Mouse (Mus musculus): ENCODE measurements around the gene Htr1a. TPM values are rescaled to one million over a fixed set of nuclear protein-coding genes. Genes with fewer than 3 reads are reported as not detected.

Gene Htr1a
- 10 to 100 TPM; 13.3 to 14.6 TPM for total RNA-seq (2021)

DNA sequence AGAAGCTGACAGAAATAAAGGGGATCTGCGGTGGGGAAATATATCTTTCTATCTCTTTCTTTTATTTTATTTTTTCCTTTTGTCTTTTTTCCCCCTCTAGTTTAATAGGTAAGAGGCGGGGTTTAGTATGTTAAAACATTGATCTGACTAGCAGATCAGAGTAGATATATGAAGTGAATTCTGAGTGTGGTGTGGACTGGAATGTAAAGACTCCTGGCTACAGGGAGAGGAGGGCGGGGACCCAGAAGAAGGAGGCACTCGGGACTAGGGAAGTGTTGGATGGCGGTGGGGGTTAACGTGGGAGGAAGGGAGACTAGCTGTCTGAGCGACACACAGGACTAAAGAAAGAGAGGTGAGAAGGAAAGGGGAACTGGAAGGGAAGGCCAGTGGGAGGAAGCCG is at the start of gene Htr1a:
Gene Htr1a, plus strand, starts transcription at position 301 of the 400 bp plus-strand sequence.
- no peak for DNase-seq (ENCODE audit: low spot score in 2 of 2)
- intact Hi-C loops (cut with DNase I): loop anchor here (2.0 to 10.0 kb wide), 4 partner anchors 151 to 1475 kb away; no protein-coding TSS in a partner anchor

DNA sequence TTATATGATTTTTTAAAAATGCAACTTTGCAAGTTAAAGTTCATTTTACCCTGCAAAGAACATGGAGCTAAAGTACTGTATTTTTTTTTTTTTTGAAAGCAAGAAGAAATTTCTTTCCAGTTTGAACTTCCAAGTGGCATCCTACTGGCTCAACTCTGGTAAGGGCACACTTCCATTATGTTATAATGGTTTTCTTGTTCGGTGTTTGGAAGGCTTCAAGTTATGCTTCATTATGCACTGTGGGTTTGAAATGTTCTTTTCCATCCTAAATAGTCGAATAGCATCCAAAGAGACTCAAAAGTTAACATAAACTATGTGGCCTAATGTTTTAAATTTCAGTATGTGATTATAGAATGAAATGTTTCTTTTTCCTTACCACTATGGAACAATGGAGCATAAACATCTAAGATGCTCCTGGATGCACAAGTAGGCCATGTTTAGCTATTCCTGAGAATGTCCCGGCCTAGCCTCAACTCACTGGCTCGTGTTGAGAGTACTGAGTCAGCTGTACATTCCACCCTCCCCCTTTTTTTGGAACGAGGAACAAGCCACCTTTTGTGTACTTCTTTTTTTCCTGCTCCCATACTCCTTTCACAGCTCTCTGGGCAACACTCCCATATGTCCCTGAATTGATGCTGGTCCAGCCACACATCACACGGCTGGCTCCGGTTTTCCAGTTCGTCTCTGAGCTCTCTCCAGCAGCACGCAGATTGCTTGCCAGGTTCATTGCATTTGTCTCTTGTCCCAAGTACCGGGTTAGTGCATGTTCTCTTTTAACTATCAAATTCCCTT is 31.7 kb upstream of the Htr1a start:
- intact Hi-C loops (cut with DNase I): no loop called here
- peak; percentile 26 to 67 for DNase-seq (ENCODE audit: low spot score in 2 of 2)

DNA sequence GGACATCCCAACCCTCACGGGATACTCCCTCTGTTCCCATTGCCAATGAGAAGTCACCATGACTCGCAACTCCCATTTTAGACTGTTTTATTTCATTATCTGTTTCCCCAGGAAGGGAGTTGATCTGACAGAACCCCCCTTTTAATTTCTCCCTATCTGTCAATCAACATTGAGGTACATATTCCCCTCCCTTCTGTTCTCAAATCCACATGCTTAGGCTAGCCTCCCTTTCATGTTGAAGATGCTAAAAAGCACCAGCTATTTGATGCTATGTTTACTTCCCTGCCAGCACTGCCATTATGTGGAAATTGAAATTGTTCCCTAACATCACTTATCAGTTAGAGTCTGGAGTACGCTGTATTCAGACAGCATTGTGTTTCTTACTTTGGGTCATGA is 31.1 kb upstream of the Htr1a start:
- intact Hi-C loops (cut with DNase I): no loop called here

GRCm38 (mm10) chr13:105433141-105433540 is 10.3 kb upstream of the Htr1a start:
- intact Hi-C loops (cut with DNase I): no loop called here
- peak in 1 of 2 experiments; percentile 2 for DNase-seq (ENCODE audit: low spot score in 2 of 2)

More for the DNA sequence above, 31.1 kb upstream of the Htr1a start:
- no peak for DNase-seq (ENCODE audit: low spot score in 2 of 2)

- intact Hi-C loops (cut with DNase I): no loop called here
- DNase-seq (ENCODE audit: low spot score in 2 of 2): no peak
These were observed 9.8 kb upstream of the Htr1a start for GRCm38 (mm10) chr13:105433630-105434029.

- intact Hi-C loops (cut with DNase I): loop anchor here (2.0 to 10.0 kb wide), 4 partner anchors 152 to 1476 kb away; no protein-coding TSS in a partner anchor
These were observed 863 bp upstream of the Htr1a start for GRCm38 (mm10) chr13:105442576-105442975.

GRCm38 (mm10) chr13:105443871-105444237 is 415 bp downstream of the Htr1a start:
- intact Hi-C loops (cut with DNase I): loop anchor here (2.0 to 10.0 kb wide), 6 partner anchors 51 to 1475 kb away; no protein-coding TSS in a partner anchor
- DNase-seq (ENCODE audit: low spot score in 2 of 2): peak; percentile 27 to 31

More at GRCm38 (mm10) chr13:105442576-105442975, 863 bp upstream of the Htr1a start:
- peak; percentile 64 to 77 for DNase-seq (ENCODE audit: low spot score in 2 of 2)

GRCm38 (mm10) chr13:105444238-105444894 is 927 bp downstream of the Htr1a start:
- peak; percentile 57 to 68 for DNase-seq (ENCODE audit: low spot score in 2 of 2)
- intact Hi-C loops (cut with DNase I): loop anchor here (2.0 to 10.0 kb wide), 4 partner anchors 50 to 836 kb away; no protein-coding TSS in a partner anchor

GRCm38 (mm10) chr13:105444895-105445281 is 1.4 kb downstream of the Htr1a start:
- no peak for DNase-seq (ENCODE audit: low spot score in 2 of 2)
- intact Hi-C loops (cut with DNase I): loop anchor here (2.0 to 10.0 kb wide), 4 partner anchors 50 to 836 kb away; no protein-coding TSS in a partner anchor

DNA sequence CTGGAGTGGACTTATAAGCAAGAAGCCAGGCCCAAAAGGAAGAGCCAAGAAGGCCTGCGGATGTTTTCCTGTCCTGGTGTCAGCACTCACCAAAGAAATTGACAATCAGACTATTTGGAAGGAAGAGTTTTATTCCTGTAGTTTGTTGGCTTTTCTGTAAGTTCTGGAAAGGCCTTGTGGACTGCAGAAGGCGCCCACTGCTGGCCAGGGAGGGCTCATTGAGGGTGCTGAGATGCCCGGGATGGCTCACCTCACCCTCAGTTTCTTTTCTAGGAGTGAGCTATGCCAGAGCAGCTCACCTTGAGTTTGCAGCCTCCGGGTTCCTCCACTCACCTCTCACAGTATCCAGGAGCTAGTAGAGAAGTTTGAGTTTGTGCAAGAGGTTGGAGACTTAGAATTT is 2.8 kb downstream of the Htr1a start:
- intact Hi-C loops (cut with DNase I): loop anchor here (10.0 kb wide), 2 partner anchors 149 to 719 kb away; no protein-coding TSS in a partner anchor

DNA sequence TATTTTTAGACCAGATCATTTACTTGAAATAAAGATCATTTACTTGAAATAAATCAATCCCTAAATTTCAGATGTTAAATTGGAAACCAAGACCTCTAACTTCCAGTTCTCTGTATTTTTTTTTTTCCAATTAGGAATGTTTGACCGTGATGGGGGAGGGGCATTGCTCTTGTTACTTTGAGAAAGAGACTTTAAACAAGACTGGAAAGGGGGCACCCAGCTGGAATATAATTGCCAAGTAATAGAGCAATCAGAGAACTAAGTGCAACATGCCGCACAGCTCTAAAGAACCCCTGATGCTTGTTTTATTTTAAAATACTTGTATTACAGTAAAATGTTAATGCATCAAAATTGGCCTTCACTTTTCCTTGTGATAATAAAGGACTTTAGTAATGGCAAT is 4.3 kb downstream of the Htr1a start:
- DNase-seq (ENCODE audit: low spot score in 2 of 2): no peak
- intact Hi-C loops (cut with DNase I): loop anchor here (10.0 kb wide), 2 partner anchors 147 to 717 kb away; no protein-coding TSS in a partner anchor

More for the DNA sequence above, 2.8 kb downstream of the Htr1a start:
- peak in 1 of 2 experiments; percentile 5 for DNase-seq (ENCODE audit: low spot score in 2 of 2)

DNA sequence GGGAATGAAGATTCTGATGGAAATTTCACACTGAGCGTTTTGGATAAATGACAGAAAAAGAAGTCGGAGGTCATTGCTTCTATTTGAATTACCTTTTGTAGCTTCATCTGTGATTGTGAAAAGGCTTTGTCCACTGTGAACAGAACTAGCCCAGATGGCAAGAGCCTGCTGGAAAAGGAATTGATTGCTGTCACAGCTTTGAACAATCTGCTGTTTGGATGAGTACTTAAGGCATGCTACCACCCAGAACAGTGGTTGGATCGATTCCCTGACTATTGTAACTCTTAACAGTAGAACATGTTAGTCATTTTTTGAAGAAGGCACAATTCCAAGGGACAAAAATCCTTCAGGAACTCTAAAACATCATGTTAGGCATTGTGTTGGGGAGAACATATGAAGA is 8.1 kb downstream of the Htr1a start:
- intact Hi-C loops (cut with DNase I): no loop called here
- DNase-seq (ENCODE audit: low spot score in 2 of 2): no peak

Other genes starting within 250 kb of the Htr1a start
- gene Rnf180, start 148.8 kb upstream of the Htr1a start, total RNA-seq (2021): 10 to 100 TPM; 17.4 to 22.2 TPM